Mouse (Mus musculus): ENCODE results near the gene Psmb3. TPM values are rescaled to one million over a fixed set of nuclear protein-coding genes. Genes with fewer than 3 reads are reported as not detected.

Gene Psmb3
- total RNA-seq, 2 experiments from 2014 or later, result 150 to 151 TPM

- no peak for DNase-seq (ENCODE audit: low spot score)
- intact Hi-C loops (cut with DNase I), result loop anchor here (5.0 kb wide), 1 partner anchor 40 kb away; the partner anchor contains the start of genes Pcgf2 and Psmb3
Observed at GRCm38 (mm10) chr11:97742591-97742990, 39.4 kb downstream of the Psmb3 start.

- intact Hi-C loops (cut with DNase I), result loop anchor here (5.0 kb wide), 1 partner anchor 41 kb away; the partner anchor contains the start of genes Pcgf2 and Psmb3
- no peak for DNase-seq (ENCODE audit: low spot score)
Observed at GRCm38 (mm10) chr11:97743423-97743822, 40.2 kb downstream of the Psmb3 start.

- DNase-seq (ENCODE audit: low spot score), result no peak
- intact Hi-C loops (cut with DNase I), result loop anchor here (5.0 kb wide), 1 partner anchor 42 kb away; the partner anchor contains the start of genes Pcgf2 and Psmb3
Observed at GRCm38 (mm10) chr11:97744063-97744717, 41.0 kb downstream of the Psmb3 start, which contains the start of gene Pip4k2b. TSS of gene Pip4k2b (minus strand) at chr11:97744704.

- intact Hi-C loops (cut with DNase I), result loop anchor here (5.0 kb wide), 1 partner anchor 43 kb away; the partner anchor contains the start of genes Pcgf2 and Psmb3
- peak; percentile 97 for DNase-seq (ENCODE audit: low spot score)
Observed at GRCm38 (mm10) chr11:97744718-97745330, 41.6 kb downstream of the Psmb3 start.

- intact Hi-C loops (cut with DNase I), result no loop called here
- no peak for DNase-seq (ENCODE audit: low spot score)
Observed at GRCm38 (mm10) chr11:97745331-97745721, 42.1 kb downstream of the Psmb3 start.

GRCm38 (mm10) chr11:97747773-97748172 lies 44.6 kb downstream of the Psmb3 start:
- DNase-seq (ENCODE audit: low spot score), result no peak
- intact Hi-C loops (cut with DNase I), result no loop called here

GRCm38 (mm10) chr11:97748496-97748895 lies 45.3 kb downstream of the Psmb3 start:
- no peak for DNase-seq (ENCODE audit: low spot score)
- intact Hi-C loops (cut with DNase I), result no loop called here

GRCm38 (mm10) chr11:97753277-97753676 lies 50.1 kb downstream of the Psmb3 start:
- DNase-seq (ENCODE audit: low spot score), result no peak
- intact Hi-C loops (cut with DNase I), result no loop called here

GRCm38 (mm10) chr11:97758125-97758524 lies 54.9 kb downstream of the Psmb3 start:
- DNase-seq (ENCODE audit: low spot score), result no peak

GRCm38 (mm10) chr11:97758942-97759341 lies 55.7 kb downstream of the Psmb3 start:
- intact Hi-C loops (cut with DNase I), result no loop called here
- DNase-seq (ENCODE audit: low spot score), result no peak

More at GRCm38 (mm10) chr11:97758125-97758524, 54.9 kb downstream of the Psmb3 start:
- intact Hi-C loops (cut with DNase I), result no loop called here

GRCm38 (mm10) chr11:97761638-97762037 lies 58.4 kb downstream of the Psmb3 start:
- intact Hi-C loops (cut with DNase I), result no loop called here
- DNase-seq (ENCODE audit: low spot score), result no peak

Small RNA genes lying within 50 kb of the gene (microRNA-seq; reads per million reads assigned to microRNA genes)
- gene Gm24158 (not detected), gene Mir6927 (not detected), gene Mir8102 (not detected)

Other genes with a start within 250 kb of the Psmb3 start
- gene 4933428G20Rik, start 203.1 kb upstream of the Psmb3 start, total RNA-seq (2021), result not detected
- gene Srcin1, start 127.2 kb upstream of the Psmb3 start, total RNA-seq (2021), result under 1 TPM; 0.20 to 0.47 TPM
- gene Epop, start 73.7 kb upstream of the Psmb3 start, total RNA-seq (2021), result 1 to 10 TPM in 1 of 2 experiments, under 1 TPM in 1; 0.94 to 1.5 TPM
- gene Mllt6, start 40.0 kb upstream of the Psmb3 start, total RNA-seq (2021), result 10 to 100 TPM; 59.8 to 63.3 TPM
- gene Cisd3, start 17.6 kb upstream of the Psmb3 start, total RNA-seq (2021), result 100 to 1,000 TPM; 145 to 155 TPM
- 1 to 10 TPM; 6.2 to 6.4 TPM for gene Pcgf2, start 2.9 kb upstream of the Psmb3 start, total RNA-seq (2021)
- gene Pip4k2b, start 41.3 kb downstream of the Psmb3 start, total RNA-seq (2021), result 10 to 100 TPM; 20.2 to 21.1 TPM
- 1 to 10 TPM; 7.0 to 7.2 TPM for gene Cwc25, start 63.2 kb downstream of the Psmb3 start, total RNA-seq (2021)
- gene 1700001P01Rik, start 72.5 kb downstream of the Psmb3 start, total RNA-seq (2021), result not detected
- gene Rpl23, start 79.0 kb downstream of the Psmb3 start, total RNA-seq (2021), result 100 to 1,000 TPM; 454 to 515 TPM
- 10 to 100 TPM; 41.3 to 46.2 TPM for gene Lasp1, start 95.6 kb downstream of the Psmb3 start, total RNA-seq (2021)
- under 1 TPM; 0.83 to 0.87 TPM for gene B230217C12Rik, start 137.4 kb downstream of the Psmb3 start, total RNA-seq (2021)
- under 1 TPM in 1 of 2 experiments, not detected in 1; 0.11 TPM for gene Fbxo47, start 180.8 kb downstream of the Psmb3 start, total RNA-seq (2021)

All from heart, postnatal 25 days (tissue).